Mouse (Mus musculus): ENCODE results near the gene Cntn5. TPM values are rescaled to one million over a fixed set of nuclear protein-coding genes. Genes with fewer than 3 reads are reported as not detected.
"Not testable (repeated sequence)": the region's sequence is repeated elsewhere in the genome, so short reads cannot be mapped to it uniquely, and the experiment has no call there.

Gene Cntn5
- polyA plus RNA-seq, 1 experiment from 2014 or later = 1.7 TPM

DNA sequence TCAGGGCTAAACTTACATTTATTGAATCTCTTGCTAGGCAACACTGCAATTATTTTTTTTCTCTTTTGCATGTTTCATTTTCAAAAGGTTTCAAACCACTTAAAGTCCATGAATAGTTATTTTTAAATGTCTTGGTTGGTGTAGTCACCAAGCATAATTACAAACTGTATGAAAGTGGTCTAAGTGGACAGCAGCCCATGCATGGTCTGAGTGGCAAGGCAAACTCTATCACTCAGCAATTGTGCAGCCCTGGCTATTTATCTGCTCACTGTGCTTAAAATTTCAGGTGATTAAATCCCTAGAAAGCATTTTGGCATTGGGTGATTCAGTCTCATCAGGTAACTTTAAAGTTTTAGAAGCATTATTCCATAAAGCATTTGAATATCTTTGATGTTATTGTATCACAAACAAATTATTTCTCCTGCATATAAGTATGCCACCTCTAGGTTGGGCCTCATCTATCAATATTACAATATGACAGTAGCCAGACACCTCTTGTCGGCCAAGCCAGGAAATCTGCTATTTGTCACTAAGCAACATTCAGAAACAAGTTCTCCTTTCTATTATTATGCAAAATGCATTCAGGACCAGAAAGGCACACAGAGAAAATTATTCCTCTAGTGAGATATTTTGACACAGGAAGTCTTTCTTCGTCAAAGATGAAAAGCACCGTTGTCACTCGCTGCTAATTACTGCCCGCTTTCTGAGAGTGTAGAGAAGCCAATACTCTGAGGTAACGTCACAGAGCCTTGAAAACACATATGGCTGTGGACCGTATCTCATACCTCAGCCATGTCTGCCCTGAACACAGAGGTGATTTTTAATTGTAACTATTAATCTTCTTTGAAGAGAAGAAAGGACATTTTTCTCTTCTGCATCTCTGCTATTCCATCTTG lies 329.0 kb downstream of the Cntn5 start:
- no peak overlapping the region for H3K9ac ChIP-seq (ENCODE audit: low read length)
- no peaks in the 10 kb centered on the region for H3K27me3 ChIP-seq (ENCODE audit: control insufficient read depth, insufficient read depth, low read length)
- 87% methylated on average over 7 of the region's 7 CpGs for WGBS
- H3K9me3 ChIP-seq (ENCODE audit: control insufficient read depth, low read length) = no peaks in the 10 kb centered on the region
- DNase-seq (ENCODE audit: low spot score, missing footprints) (no peak), ATAC-seq (ENCODE audit: low FRiP score) (no peak)
- no peak overlapping the region for H3K27ac ChIP-seq (ENCODE audit: low read depth, low read length)
- no peaks in the 10 kb centered on the region for H3K36me3 ChIP-seq (ENCODE audit: control insufficient read depth, insufficient read depth, low read length)
- H3K4me2 ChIP-seq = no peak overlapping the region
- no peaks in the 10 kb centered on the region for H3K4me1 ChIP-seq (ENCODE audit: control insufficient read depth, insufficient read depth, low read length)
- no peak overlapping the region for H3K4me3 ChIP-seq (ENCODE audit: low read depth, low read length)

DNA sequence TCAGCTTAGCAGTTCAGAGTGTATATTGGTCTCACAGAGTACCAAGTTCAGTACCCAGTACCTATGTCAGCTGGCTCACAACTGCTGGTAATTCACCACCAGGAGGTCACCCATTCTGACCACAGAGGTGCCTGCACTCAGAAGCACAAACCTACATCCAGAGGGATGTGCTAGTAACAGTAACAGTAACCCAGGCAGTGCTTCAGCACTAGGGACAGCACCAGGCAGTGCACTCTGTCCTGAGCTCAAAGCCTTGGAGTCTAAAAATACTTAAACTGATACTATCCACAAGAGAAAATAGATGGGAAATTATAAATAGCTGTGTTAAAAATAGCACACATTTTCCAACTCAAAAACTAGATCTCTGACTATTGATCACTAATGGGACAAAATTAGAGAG lies 334.7 kb downstream of the Cntn5 start:
- H3K9me3 ChIP-seq (ENCODE audit: control insufficient read depth, low read length) = no peaks in the 10 kb centered on the region
- H3K4me1 ChIP-seq (ENCODE audit: control insufficient read depth, insufficient read depth, low read length) = no peaks in the 10 kb centered on the region
- H3K4me2 ChIP-seq = no peak overlapping the region
- DNase-seq (ENCODE audit: low spot score, missing footprints) = no peak
- H3K27me3 ChIP-seq (ENCODE audit: control insufficient read depth, insufficient read depth, low read length) = no peaks in the 10 kb centered on the region
- no peak overlapping the region for H3K4me3 ChIP-seq (ENCODE audit: low read depth, low read length)
- no peak overlapping the region for H3K27ac ChIP-seq (ENCODE audit: low read depth, low read length)
- no peak for ATAC-seq (ENCODE audit: low FRiP score)
- H3K36me3 ChIP-seq (ENCODE audit: control insufficient read depth, insufficient read depth, low read length) = no peaks in the 10 kb centered on the region
- no peak overlapping the region for H3K9ac ChIP-seq (ENCODE audit: low read length)

DNA sequence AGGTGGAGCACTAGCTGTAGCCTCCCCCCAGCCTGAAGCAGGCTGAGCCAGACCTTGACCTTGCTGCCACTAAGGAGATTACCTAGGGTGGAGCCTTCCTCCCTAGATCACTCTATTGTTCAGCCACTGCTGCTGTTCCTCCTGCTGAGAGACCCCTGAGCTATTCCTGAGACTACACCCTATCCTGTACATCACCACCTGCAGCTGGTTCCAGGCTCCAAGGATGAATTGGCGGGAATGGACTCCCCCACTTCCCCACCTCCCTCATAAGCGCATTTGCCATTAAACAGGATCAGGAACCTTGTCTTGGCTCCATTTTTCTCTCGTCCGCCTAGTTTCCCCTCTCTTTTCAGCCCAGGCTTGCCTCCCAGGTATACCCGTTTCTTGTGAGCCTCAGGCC lies 363.7 kb downstream of the Cntn5 start:
- not testable (repeated sequence) for H3K36me3 ChIP-seq (ENCODE audit: control insufficient read depth, insufficient read depth, low read length); H3K27ac ChIP-seq (ENCODE audit: low read depth, low read length); H3K4me3 ChIP-seq (ENCODE audit: low read depth, low read length); H3K9ac ChIP-seq (ENCODE audit: low read length); H3K4me1 ChIP-seq (ENCODE audit: control insufficient read depth, insufficient read depth, low read length); H3K9me3 ChIP-seq (ENCODE audit: control insufficient read depth, low read length); H3K4me2 ChIP-seq; DNase-seq (ENCODE audit: low spot score, missing footprints); H3K27me3 ChIP-seq (ENCODE audit: control insufficient read depth, insufficient read depth, low read length); ATAC-seq (ENCODE audit: low FRiP score)
- 69% methylated on average over 5 of the region's 5 CpGs for WGBS

DNA sequence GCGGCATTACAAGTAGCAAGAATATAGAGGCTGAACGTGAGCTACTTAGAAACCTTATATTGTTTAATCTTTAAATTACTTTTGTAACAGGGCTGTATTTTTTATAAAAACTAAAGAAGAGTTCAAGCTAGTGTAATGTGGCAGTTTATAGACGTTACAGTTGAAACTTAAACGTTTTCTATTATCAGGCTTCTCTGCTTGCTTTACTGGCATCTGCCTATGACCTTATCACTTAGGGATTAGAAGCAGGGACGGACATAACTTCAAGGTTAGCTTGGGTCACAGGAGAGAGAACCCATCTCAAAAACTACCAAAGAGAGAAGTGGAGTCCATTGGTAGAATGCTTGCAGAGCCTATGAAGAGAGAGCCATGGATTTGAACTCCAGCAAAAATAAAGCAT lies 372.3 kb downstream of the Cntn5 start:
- no peak overlapping the region for H3K4me2 ChIP-seq
- ATAC-seq (ENCODE audit: low FRiP score) = no peak
- 91% methylated on average over 5 of the region's 5 CpGs for WGBS
- no peaks in the 10 kb centered on the region for H3K27me3 ChIP-seq (ENCODE audit: control insufficient read depth, insufficient read depth, low read length)
- no peaks in the 10 kb centered on the region for H3K9me3 ChIP-seq (ENCODE audit: control insufficient read depth, low read length)
- H3K4me3 ChIP-seq (ENCODE audit: low read depth, low read length) = no peak overlapping the region
- no peak overlapping the region for H3K9ac ChIP-seq (ENCODE audit: low read length)
- no peaks in the 10 kb centered on the region for H3K4me1 ChIP-seq (ENCODE audit: control insufficient read depth, insufficient read depth, low read length)
- H3K36me3 ChIP-seq (ENCODE audit: control insufficient read depth, insufficient read depth, low read length) = no peaks in the 10 kb centered on the region
- no peak for DNase-seq (ENCODE audit: low spot score, missing footprints)
- H3K27ac ChIP-seq (ENCODE audit: low read depth, low read length) = no peak overlapping the region

DNA sequence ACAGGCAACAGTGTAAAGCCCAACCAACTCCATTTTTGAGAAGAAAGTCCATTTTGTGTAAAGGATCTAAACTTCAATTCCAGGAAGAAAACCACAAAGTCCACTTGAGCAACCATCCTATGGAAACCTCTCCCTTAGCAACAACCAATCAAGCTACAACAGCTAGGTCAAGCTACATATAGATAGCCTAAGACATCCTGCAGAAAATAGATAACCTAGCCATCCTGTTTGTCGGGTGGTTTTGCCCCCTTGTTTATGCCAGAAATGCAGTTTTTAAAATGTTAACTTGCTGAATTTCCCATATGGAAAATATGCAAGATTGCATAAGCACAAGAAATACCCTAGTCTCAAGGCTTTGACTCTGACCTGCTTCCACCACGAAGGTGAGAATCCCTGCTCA lies 373.5 kb downstream of the Cntn5 start:
- Histone ChIP-seq H3K4me2 (no peak overlapping the region), H3K4me1 (ENCODE audit: control insufficient read depth, insufficient read depth, low read length) (no peaks in the 10 kb centered on the region), H3K27ac (ENCODE audit: low read depth, low read length) (no peak overlapping the region), H3K9ac (ENCODE audit: low read length) (no peak overlapping the region), H3K9me3 (ENCODE audit: control insufficient read depth, low read length) (no peaks in the 10 kb centered on the region), H3K4me3 (ENCODE audit: low read depth, low read length) (no peak overlapping the region), H3K36me3 (ENCODE audit: control insufficient read depth, insufficient read depth, low read length) (no peaks in the 10 kb centered on the region), H3K27me3 (ENCODE audit: control insufficient read depth, insufficient read depth, low read length) (no peaks in the 10 kb centered on the region)
- DNase-seq (ENCODE audit: low spot score, missing footprints) (no peak), ATAC-seq (ENCODE audit: low FRiP score) (no peak)
- WGBS = 84% methylated on average over 2 of the region's 2 CpGs

DNA sequence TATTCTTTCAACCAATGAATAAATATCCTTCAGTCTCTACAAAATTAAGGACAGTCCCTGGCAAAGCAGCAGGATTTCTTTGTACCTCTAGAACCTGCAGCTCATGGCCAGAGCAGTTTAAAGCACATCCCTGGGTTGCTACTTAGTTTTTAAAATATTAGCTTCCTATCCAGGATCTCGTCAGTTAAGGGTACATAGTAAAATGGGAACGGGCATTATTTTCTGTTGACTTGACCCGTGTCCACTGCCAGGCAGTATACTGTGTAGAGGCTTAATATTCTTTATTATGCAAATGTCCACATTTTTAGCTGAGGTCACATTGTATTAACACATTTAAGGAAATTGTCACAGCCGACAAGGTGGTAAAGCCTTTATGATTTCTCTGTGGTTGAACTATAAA lies 375.0 kb downstream of the Cntn5 start:
- Histone ChIP-seq H3K36me3 (ENCODE audit: control insufficient read depth, insufficient read depth, low read length) (no peaks in the 10 kb centered on the region), H3K4me1 (ENCODE audit: control insufficient read depth, insufficient read depth, low read length) (no peaks in the 10 kb centered on the region), H3K9ac (ENCODE audit: low read length) (no peak overlapping the region), H3K4me2 (no peak overlapping the region), H3K4me3 (ENCODE audit: low read depth, low read length) (no peak overlapping the region), H3K27ac (ENCODE audit: low read depth, low read length) (no peak overlapping the region), H3K27me3 (ENCODE audit: control insufficient read depth, insufficient read depth, low read length) (no peaks in the 10 kb centered on the region), H3K9me3 (ENCODE audit: control insufficient read depth, low read length) (no peaks in the 10 kb centered on the region)
- 51% methylated on average over 4 of the region's 4 CpGs for WGBS
- ATAC-seq (ENCODE audit: low FRiP score) (no peak), DNase-seq (ENCODE audit: low spot score, missing footprints) (no peak)

DNA sequence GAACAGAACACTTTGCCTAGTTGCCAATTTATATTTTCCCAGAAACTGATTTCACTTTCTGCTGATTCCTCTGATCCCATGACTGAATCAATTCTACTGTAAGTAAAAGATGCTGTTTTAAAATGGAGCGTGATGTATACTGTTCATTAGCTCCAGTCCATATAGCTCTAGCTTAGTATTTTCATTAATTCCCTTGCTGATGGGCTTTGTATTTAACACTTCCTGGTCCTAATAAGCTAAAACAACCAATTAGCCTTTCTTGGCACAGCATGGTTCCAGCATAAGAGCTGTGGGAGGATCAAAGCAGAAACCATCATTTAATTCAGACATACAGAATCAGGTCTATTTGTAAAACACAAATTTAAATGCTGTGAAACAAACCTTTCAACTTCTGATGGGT lies 375.5 kb downstream of the Cntn5 start:
- ATAC-seq (ENCODE audit: low FRiP score) = no peak
- no peak overlapping the region for H3K27ac ChIP-seq (ENCODE audit: low read depth, low read length)
- H3K9me3 ChIP-seq (ENCODE audit: control insufficient read depth, low read length) = no peaks in the 10 kb centered on the region
- H3K9ac ChIP-seq (ENCODE audit: low read length) = no peak overlapping the region
- no peaks in the 10 kb centered on the region for H3K4me1 ChIP-seq (ENCODE audit: control insufficient read depth, insufficient read depth, low read length)
- DNase-seq (ENCODE audit: low spot score, missing footprints) = no peak
- 75% methylated on average over 1 of the region's 1 CpGs for WGBS
- no peak overlapping the region for H3K4me2 ChIP-seq
- H3K36me3 ChIP-seq (ENCODE audit: control insufficient read depth, insufficient read depth, low read length) = no peaks in the 10 kb centered on the region
- H3K4me3 ChIP-seq (ENCODE audit: low read depth, low read length) = no peak overlapping the region
- H3K27me3 ChIP-seq (ENCODE audit: control insufficient read depth, insufficient read depth, low read length) = no peaks in the 10 kb centered on the region

DNA sequence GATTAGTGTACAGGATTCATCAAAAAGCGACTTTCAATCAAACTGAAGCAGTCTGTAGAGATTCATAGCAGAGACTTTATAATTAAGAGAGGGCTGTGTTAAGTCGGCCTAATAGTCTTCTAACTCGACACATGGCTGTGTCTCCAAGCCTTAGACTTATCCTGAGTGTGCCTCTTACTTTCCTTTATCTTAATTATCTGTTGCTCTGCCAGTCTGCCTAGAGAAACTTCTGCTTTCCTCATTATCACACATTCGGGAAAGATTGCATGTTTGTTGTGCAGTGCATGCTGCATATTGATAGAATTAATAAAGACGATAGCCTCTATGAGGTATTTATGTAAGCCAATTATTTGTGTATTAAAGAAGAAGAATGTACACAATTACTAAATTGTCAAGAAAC lies 375.9 kb downstream of the Cntn5 start:
- DNase-seq (ENCODE audit: low spot score, missing footprints) (no peak), ATAC-seq (ENCODE audit: low FRiP score) (no peak)
- Histone ChIP-seq H3K36me3 (ENCODE audit: control insufficient read depth, insufficient read depth, low read length) (no peaks in the 10 kb centered on the region), H3K9me3 (ENCODE audit: control insufficient read depth, low read length) (no peaks in the 10 kb centered on the region), H3K4me3 (ENCODE audit: low read depth, low read length) (no peak overlapping the region), H3K4me1 (ENCODE audit: control insufficient read depth, insufficient read depth, low read length) (no peaks in the 10 kb centered on the region), H3K4me2 (no peak overlapping the region), H3K27ac (ENCODE audit: low read depth, low read length) (no peak overlapping the region), H3K9ac (ENCODE audit: low read length) (no peak overlapping the region), H3K27me3 (ENCODE audit: control insufficient read depth, insufficient read depth, low read length) (no peaks in the 10 kb centered on the region)
- WGBS = 71% methylated on average over 5 of the region's 5 CpGs

DNA sequence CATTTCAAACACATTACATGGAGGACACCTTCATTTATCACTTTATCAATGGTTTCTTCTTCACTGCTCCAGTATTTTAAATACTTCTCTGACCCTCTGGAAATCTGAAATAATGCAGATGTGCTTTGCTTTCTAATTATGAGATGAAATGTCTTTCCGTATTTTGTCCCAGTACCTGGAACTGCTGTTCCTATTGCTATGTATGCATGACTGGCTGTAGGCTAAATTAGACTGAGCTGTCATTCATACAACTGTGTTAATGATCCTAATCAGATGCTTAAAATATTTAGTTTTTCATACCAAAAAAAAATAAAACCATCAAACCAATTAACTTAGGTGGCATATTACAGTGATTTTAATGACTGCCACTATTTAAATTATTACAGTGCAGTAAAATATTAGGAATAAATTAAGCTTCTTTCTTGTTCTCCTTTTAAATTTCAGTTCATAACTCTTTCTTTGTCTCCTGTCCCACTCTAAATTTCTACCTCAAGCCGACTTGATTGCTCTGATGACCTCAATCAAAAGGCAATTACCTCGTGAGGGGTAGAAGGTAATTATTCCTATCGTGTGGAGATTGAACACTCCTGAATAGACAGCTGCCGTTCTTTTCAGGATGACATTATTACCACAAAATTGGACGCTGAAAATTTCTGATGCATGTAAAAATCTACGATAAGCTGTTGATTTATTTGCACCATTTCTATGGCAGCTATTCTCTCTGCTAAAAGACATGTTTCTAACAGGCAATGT lies 378.5 kb downstream of the Cntn5 start:
- Histone ChIP-seq H3K4me1 (ENCODE audit: control insufficient read depth, insufficient read depth, low read length) (no peaks in the 10 kb centered on the region), H3K27me3 (ENCODE audit: control insufficient read depth, insufficient read depth, low read length) (no peaks in the 10 kb centered on the region), H3K9ac (ENCODE audit: low read length) (no peak overlapping the region), H3K36me3 (ENCODE audit: control insufficient read depth, insufficient read depth, low read length) (no peaks in the 10 kb centered on the region), H3K27ac (ENCODE audit: low read depth, low read length) (no peak overlapping the region), H3K9me3 (ENCODE audit: control insufficient read depth, low read length) (no peaks in the 10 kb centered on the region), H3K4me2 (no peak overlapping the region), H3K4me3 (ENCODE audit: low read depth, low read length) (no peak overlapping the region)
- no peak for DNase-seq (ENCODE audit: low spot score, missing footprints)
- 73% methylated on average over 7 of the region's 7 CpGs for WGBS
- no peak for ATAC-seq (ENCODE audit: low FRiP score)

All from midbrain, embryonic 11.5 days (tissue).